Mouse (Mus musculus) spleen, adult 18-20 months (tissue): ENCODE data around the gene Agrp.

Experiments
- DNase-seq, 2 experiments: peaks; one replicate each; pipeline ENCODE4 v3.0.0; 2022; ENCODE audit warnings: mixed read lengths in 2 of 2

The Agrp gene

GRCm38 (mm10) chr8:105598777-105599176 lies 38.4 kb downstream of the Agrp start:
- DNase-seq = no peak

GRCm38 (mm10) chr8:105596362-105597034 lies 40.7 kb downstream of the Agrp start:
- DNase-seq = peak; percentile 55 to 83

GRCm38 (mm10) chr8:105594451-105595242 lies 42.5 kb downstream of the Agrp start:
- no peak for DNase-seq

- DNase-seq = no peak
Measured at GRCm38 (mm10) chr8:105593859-105594258, 43.3 kb downstream of the Agrp start.

GRCm38 (mm10) chr8:105592431-105592830 lies 44.8 kb downstream of the Agrp start:
- no peak for DNase-seq

GRCm38 (mm10) chr8:105579719-105580118 lies 57.5 kb downstream of the Agrp start:
- DNase-seq = no peak

- no peak for DNase-seq
Measured at GRCm38 (mm10) chr8:105575538-105575937, 61.7 kb downstream of the Agrp start.

- DNase-seq = no peak
Measured at GRCm38 (mm10) chr8:105574741-105575140, 62.5 kb downstream of the Agrp start.

- DNase-seq = no peak
Measured at GRCm38 (mm10) chr8:105573427-105573826, 63.8 kb downstream of the Agrp start.

GRCm38 (mm10) chr8:105571810-105572209 lies 65.4 kb downstream of the Agrp start:
- DNase-seq = no peak

- peak; percentile 20 to 41 for DNase-seq
Measured at GRCm38 (mm10) chr8:105566703-105567595, 70.2 kb downstream of the Agrp start.

- peak; percentile 96 to 99 for DNase-seq
Measured at GRCm38 (mm10) chr8:105565952-105566702, 71.1 kb downstream of the Agrp start, which contains the start of gene Atp6v0d1. Gene Atp6v0d1, minus strand, starts transcription at chr8:105566047.

- DNase-seq = no peak
Measured at GRCm38 (mm10) chr8:105565401-105565881, 71.8 kb downstream of the Agrp start.

- DNase-seq = peak in 1 of 2 experiments; percentile 8
Measured at GRCm38 (mm10) chr8:105564573-105565229, 72.5 kb downstream of the Agrp start.

- DNase-seq = no peak
Measured at GRCm38 (mm10) chr8:105563871-105564270, 73.3 kb downstream of the Agrp start.

- DNase-seq = no peak
Measured at GRCm38 (mm10) chr8:105562863-105563262, 74.3 kb downstream of the Agrp start.

GRCm38 (mm10) chr8:105555230-105555629 lies 82.0 kb downstream of the Agrp start:
- DNase-seq = no peak

- peak in 1 of 2 experiments; percentile 35 for DNase-seq
Measured at GRCm38 (mm10) chr8:105554087-105554486, 83.1 kb downstream of the Agrp start.

- no peak for DNase-seq
Measured at GRCm38 (mm10) chr8:105552824-105553223, 84.4 kb downstream of the Agrp start.

- DNase-seq = no peak
Measured at GRCm38 (mm10) chr8:105552032-105552431, 85.2 kb downstream of the Agrp start.

- no peak for DNase-seq
Measured at GRCm38 (mm10) chr8:105550083-105550482, 87.1 kb downstream of the Agrp start.

GRCm38 (mm10) chr8:105549506-105549905 lies 87.7 kb downstream of the Agrp start:
- no peak for DNase-seq
